Mouse (Mus musculus): ENCODE data around the gene Akna.

- TF ChIP-seq POLR2A (IDR thresholded peaks at IDR 0.05; ENCODE audit: low read depth, low read length) (no peak), CTCF (IDR thresholded peaks at IDR 0.05; ENCODE audit: extremely low read depth, insufficient read length, insufficient replicate concordance, low read depth, low read length) (no peak)
These were observed 5.1 kb downstream of the Akna start for GRCm38 (mm10) chr4:63397981-63398537.
